Mouse (Mus musculus) liver, embryonic 14.5 days (tissue): ENCODE measurements around the gene Defa32. TPM values are rescaled to one million over a fixed set of nuclear protein-coding genes. Genes with fewer than 3 reads are reported as not detected.
"Not testable (repeated sequence)": the region's sequence is repeated elsewhere in the genome, so short reads cannot be mapped to it uniquely, and the experiment has no call there.

Experiments used
- ATAC-seq: fragments of 200-750 bp; cut with Nextera tagmentation; 2 replicates; pipeline ENCODE4 v1.8.0; 2017; ENCODE audit warnings: moderate number of reproducible peaks, mild to moderate bottlenecking, moderate library complexity; ENCODE audit not compliant: insufficient read depth
- DNase-seq, 3 experiments: peaks; one replicate each; pipeline ENCODE4 v3.0.0-alpha.2; 2012 to 2013; ENCODE audit warnings: low read depth in 3 of 3, low spot score in 3 of 3
- H3K27ac ChIP-seq: fragments of 300-500 bp; sonication (generic); 2 replicates; pipeline ENCODE4 v1.5.1; 2014; ENCODE audit warnings: moderate library complexity, mild to moderate bottlenecking, control low read depth, inconsistent platforms
- H3K27me3 ChIP-seq: fragments of 300-500 bp; sonication (generic); 2 replicates; pipeline ENCODE4 v1.6.1; 2014; ENCODE audit warnings: mild to moderate bottlenecking, low read length, moderate library complexity; ENCODE audit not compliant: control insufficient read depth, insufficient read depth
- H3K36me3 ChIP-seq: fragments of 300-500 bp; sonication (generic); replicated peaks from 2 replicates; pipeline ENCODE4 v1.6.1; 2014; ENCODE audit warnings: low read depth; ENCODE audit not compliant: control insufficient read depth, insufficient read depth
- H3K4me1 ChIP-seq, 2 experiments: fragments of 200-500 bp in 1 of 2; fragments of 300-500 bp in 1 of 2; sonication (generic) in 1 of 2; replicated peaks; 2 replicates each; pipeline ENCODE4 v1.6.1; 2012 to 2014; ENCODE audit warnings: antibody characterized with exemption in 1 of 2, inconsistent platforms in 1 of 2, low read length in 1 of 2; ENCODE audit not compliant: control insufficient read depth in 2 of 2, insufficient read depth in 2 of 2
- H3K4me2 ChIP-seq: fragments of 300-500 bp; sonication (generic); 2 replicates; pipeline ENCODE4 v1.6.1; 2014; ENCODE audit warnings: low read depth, mild to moderate bottlenecking, control low read depth, moderate library complexity
- H3K4me3 ChIP-seq, 2 experiments: fragments of 200-500 bp in 1 of 2; fragments of 300-500 bp in 1 of 2; sonication (generic) in 1 of 2; 2 replicates each; pipeline ENCODE4 v1.5.1; 2012 to 2014; ENCODE audit warnings: low read depth in 2 of 2, low read length in 2 of 2, mild to moderate bottlenecking in 2 of 2, control low read depth in 1 of 2, inconsistent platforms in 1 of 2, moderate library complexity in 1 of 2; ENCODE audit not compliant: insufficient read depth in 1 of 2
- H3K9ac ChIP-seq: fragments of 300-500 bp; sonication (generic); replicated peaks from 2 replicates; pipeline ENCODE4 v1.6.1; 2014; ENCODE audit warnings: mild to moderate bottlenecking, control low read depth, moderate library complexity
- H3K9me3 ChIP-seq: fragments of 300-500 bp; sonication (generic); 2 replicates; pipeline ENCODE4 v1.6.1; 2016; ENCODE audit warnings: low read length, mixed read lengths; ENCODE audit not compliant: control insufficient read depth
- WGBS: fragments of 180-500 bp; shearing (Covaris S2); extraction: QIAGEN DNeasy Blood & Tissue Kit; methylation state at CpG from one replicate; pipeline ENCODE4 v1.1.7; 2014; ENCODE audit not compliant: insufficient replicate concordance; 5-methylcytosine and 5-hydroxymethylcytosine counted together
- polyA plus RNA-seq, 2 experiments: library from polyadenylated mRNA; depleted of rRNA in 1 of 2; stranded (reverse) in 1 of 2; unstranded in 1 of 2; fragments of >200 nt; fragmentation: Nextera tagmentation in 1 of 2; extraction: Ambion mirVana in 1 of 2; gene quantifications; 2 replicates each; pipeline versions ENCODE4 v1.2.1 to v1.2.3; 2012 to 2014

Gene Defa32
- polyA plus RNA-seq (2012; rRNA removed) (not detected in 2 replicates), polyA plus RNA-seq (2014; fragmentation: Nextera tagmentation; extraction: Ambion mirVana) (not detected in 2 replicates)

DNA sequence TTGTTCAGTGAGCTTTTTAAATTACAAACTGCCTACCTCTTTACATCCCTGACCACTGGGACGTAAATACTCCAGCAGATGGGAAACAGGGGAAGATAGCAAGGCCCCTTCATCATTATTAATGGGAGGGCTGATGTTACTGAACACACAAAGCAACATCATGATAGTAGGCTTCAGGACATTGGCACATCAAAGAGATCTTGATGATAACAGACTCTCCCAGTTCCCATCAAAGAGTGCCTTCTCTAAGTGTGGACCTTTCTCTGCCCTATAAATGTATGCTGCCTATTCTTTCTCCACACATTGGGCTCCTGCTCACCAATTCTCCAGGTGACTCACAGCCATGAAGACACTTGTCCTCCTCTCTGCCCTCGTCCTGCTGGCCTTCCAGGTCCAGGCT is at the start of gene Defa32:
Defa32 (plus strand) TSS at position 301 of the 400 bp plus-strand sequence.
- ATAC-seq, H3K9me3 ChIP-seq, H3K9ac ChIP-seq, DNase-seq, H3K4me1 ChIP-seq, H3K27ac ChIP-seq, H3K4me2 ChIP-seq, H3K27me3 ChIP-seq, H3K36me3 ChIP-seq, H3K4me3 ChIP-seq: not testable (repeated sequence)
- WGBS, result no CpG with 5 or more reads among the region's 2 CpGs

DNA sequence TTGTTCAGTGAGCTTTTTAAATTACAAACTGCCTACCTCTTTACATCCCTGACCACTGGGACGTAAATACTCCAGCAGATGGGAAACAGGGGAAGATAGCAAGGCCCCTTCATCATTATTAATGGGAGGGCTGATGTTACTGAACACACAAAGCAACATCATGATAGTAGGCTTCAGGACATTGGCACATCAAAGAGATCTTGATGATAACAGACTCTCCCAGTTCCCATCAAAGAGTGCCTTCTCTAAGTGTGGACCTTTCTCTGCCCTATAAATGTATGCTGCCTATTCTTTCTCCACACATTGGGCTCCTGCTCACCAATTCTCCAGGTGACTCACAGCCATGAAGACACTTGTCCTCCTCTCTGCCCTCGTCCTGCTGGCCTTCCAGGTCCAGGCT is 19.9 kb upstream of the Defa32 start, which contains the start of gene Defa20:
Defa20 (plus strand) TSS at position 301 of the 400 bp plus-strand sequence.
- H3K9me3 ChIP-seq, H3K36me3 ChIP-seq, ATAC-seq, H3K4me2 ChIP-seq, H3K4me3 ChIP-seq, DNase-seq, H3K27ac ChIP-seq, H3K9ac ChIP-seq, H3K27me3 ChIP-seq, H3K4me1 ChIP-seq: not testable (repeated sequence)
- WGBS, result no CpG with 5 or more reads among the region's 2 CpGs

DNA sequence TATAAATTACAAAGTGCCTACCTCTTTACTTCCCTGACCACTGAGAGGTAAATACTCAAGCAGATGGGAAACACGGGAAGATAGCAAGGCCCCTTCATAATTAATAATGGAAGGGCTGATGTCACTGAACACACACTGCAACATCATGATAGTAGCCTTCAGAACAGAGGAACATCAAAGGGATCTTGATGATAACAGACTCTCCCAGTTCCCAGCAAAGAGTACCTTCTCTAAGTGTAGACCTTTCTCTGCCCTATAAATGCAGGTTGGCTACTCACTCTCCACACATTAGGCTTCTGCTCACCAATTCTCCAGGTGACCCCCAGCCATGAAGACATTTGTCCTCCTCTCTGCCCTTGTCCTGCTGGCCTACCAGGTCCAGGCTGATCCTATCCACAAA is 36.3 kb downstream of the Defa32 start, which contains the start of gene Defa37:
Defa37 (plus strand) TSS at position 301 of the 400 bp plus-strand sequence.
- ATAC-seq, H3K4me1 ChIP-seq, H3K9ac ChIP-seq, DNase-seq, H3K4me3 ChIP-seq, H3K9me3 ChIP-seq, H3K27me3 ChIP-seq, H3K27ac ChIP-seq, H3K36me3 ChIP-seq, H3K4me2 ChIP-seq: not testable (repeated sequence)
- WGBS, result no CpG with 5 or more reads among the region's 1 CpGs

Other genes starting within 250 kb of the Defa32 start
- not detected in 2 replicates for gene Defa27, start 213.5 kb upstream of the Defa32 start, polyA plus RNA-seq (2012; rRNA removed)
- gene Defa27, start 213.5 kb upstream of the Defa32 start, polyA plus RNA-seq (2014; fragmentation: Nextera tagmentation; extraction: Ambion mirVana), result not detected in 2 replicates
- gene Defa29, start 202.0 kb upstream of the Defa32 start, polyA plus RNA-seq (2012; rRNA removed), result not detected in 2 replicates
- not detected in 2 replicates for gene Defa29, start 202.0 kb upstream of the Defa32 start, polyA plus RNA-seq (2014; fragmentation: Nextera tagmentation; extraction: Ambion mirVana)
- not detected in 2 replicates for gene Defa2, start 150.5 kb upstream of the Defa32 start, polyA plus RNA-seq (2012; rRNA removed)
- gene Defa2, start 150.5 kb upstream of the Defa32 start, polyA plus RNA-seq (2014; fragmentation: Nextera tagmentation; extraction: Ambion mirVana), result not detected in 2 replicates
- not detected in 2 replicates for gene Defa33, start 137.2 kb upstream of the Defa32 start, polyA plus RNA-seq (2012; rRNA removed)
- not detected in 2 replicates for gene Defa33, start 137.2 kb upstream of the Defa32 start, polyA plus RNA-seq (2014; fragmentation: Nextera tagmentation; extraction: Ambion mirVana)
- not detected in 2 replicates for gene Defa36, start 101.6 kb upstream of the Defa32 start, polyA plus RNA-seq (2012; rRNA removed)
- gene Defa36, start 101.6 kb upstream of the Defa32 start, polyA plus RNA-seq (2014; fragmentation: Nextera tagmentation; extraction: Ambion mirVana), result not detected in 2 replicates
- gene Gm7849, start 72.5 kb upstream of the Defa32 start, polyA plus RNA-seq (2012; rRNA removed), result not detected in 2 replicates
- gene Gm7849, start 72.5 kb upstream of the Defa32 start, polyA plus RNA-seq (2014; fragmentation: Nextera tagmentation; extraction: Ambion mirVana), result not detected in 2 replicates
- gene Defa20, start 19.8 kb upstream of the Defa32 start, polyA plus RNA-seq (2012; rRNA removed), result not detected in 2 replicates
- not detected in 2 replicates for gene Defa20, start 19.8 kb upstream of the Defa32 start, polyA plus RNA-seq (2014; fragmentation: Nextera tagmentation; extraction: Ambion mirVana)
- gene Defa37, start 36.4 kb downstream of the Defa32 start, polyA plus RNA-seq (2012; rRNA removed), result not detected in 2 replicates
- not detected in 2 replicates for gene Defa37, start 36.4 kb downstream of the Defa32 start, polyA plus RNA-seq (2014; fragmentation: Nextera tagmentation; extraction: Ambion mirVana)
- gene Defa28, start 54.0 kb downstream of the Defa32 start, polyA plus RNA-seq (2012; rRNA removed), result not detected in 2 replicates
- gene Defa28, start 54.0 kb downstream of the Defa32 start, polyA plus RNA-seq (2014; fragmentation: Nextera tagmentation; extraction: Ambion mirVana), result not detected in 2 replicates
- gene Gm7861, start 65.5 kb downstream of the Defa32 start, polyA plus RNA-seq (2012; rRNA removed), result not detected in 2 replicates
- not detected in 2 replicates for gene Gm7861, start 65.5 kb downstream of the Defa32 start, polyA plus RNA-seq (2014; fragmentation: Nextera tagmentation; extraction: Ambion mirVana)
- not detected in 2 replicates for gene Defa26, start 89.2 kb downstream of the Defa32 start, polyA plus RNA-seq (2012; rRNA removed)
- not detected in 2 replicates for gene Defa26, start 89.2 kb downstream of the Defa32 start, polyA plus RNA-seq (2014; fragmentation: Nextera tagmentation; extraction: Ambion mirVana)
- not detected in 2 replicates for gene Defa17, start 126.7 kb downstream of the Defa32 start, polyA plus RNA-seq (2012; rRNA removed)
- not detected in 2 replicates for gene Defa17, start 126.7 kb downstream of the Defa32 start, polyA plus RNA-seq (2014; fragmentation: Nextera tagmentation; extraction: Ambion mirVana)
- gene Defa34, start 136.8 kb downstream of the Defa32 start, polyA plus RNA-seq (2012; rRNA removed), result not detected in 2 replicates
- gene Defa34, start 136.8 kb downstream of the Defa32 start, polyA plus RNA-seq (2014; fragmentation: Nextera tagmentation; extraction: Ambion mirVana), result not detected in 2 replicates
- gene AY761184, start 174.6 kb downstream of the Defa32 start, polyA plus RNA-seq (2012; rRNA removed), result not detected in 2 replicates
- not detected in 2 replicates for gene AY761184, start 174.6 kb downstream of the Defa32 start, polyA plus RNA-seq (2014; fragmentation: Nextera tagmentation; extraction: Ambion mirVana)
- gene Defa24, start 205.5 kb downstream of the Defa32 start, polyA plus RNA-seq (2012; rRNA removed), result not detected in 2 replicates
- gene Defa24, start 205.5 kb downstream of the Defa32 start, polyA plus RNA-seq (2014; fragmentation: Nextera tagmentation; extraction: Ambion mirVana), result not detected in 2 replicates